In genomic region chr11:120303559-120304349, GRCm38 (mm10) we compare ENCODE assay signal across 10 mouse cellular contexts. TPM values are rescaled to one million over a fixed set of nuclear protein-coding genes. Genes with fewer than 3 reads are reported as not detected.
DNase-seq lines count a peak whose midpoint lies in the region; ATAC-seq lines count a peak whose summit lies in the region.
"Had no signal": no experiment of that assay in that cellular context is flagged by ENCODE, and none has a peak within 500 bp of the region (broad histone marks: within the 10 kb centered on the region; RNA-seq: fewer than 3 reads in every experiment).

No protein-coding gene starts in this region.

- DNase-seq in kidney, adult 18-20 months = no peak
- DNase-seq in ovary, postnatal 10 days (ENCODE audit: low spot score) = no peak
- no peak for DNase-seq in layer of hippocampus, postnatal 14 days (ENCODE audit: low spot score in 2 of 2)
- DNase-seq: thymus, postnatal 25 days had no signal

- peak overlapping the region; percentile 90; the same call in 1 of the 2 replicates for H3K4me2 ChIP-seq in kidney, embryonic 15.5 days
- H3K4me2 ChIP-seq in limb, embryonic 12.5 days = peak overlapping the region; percentile 76
- H3K4me2 ChIP-seq in midbrain, embryonic 16.5 days (ENCODE audit: low read length) = no peak overlapping the region

- peaks cover 63% of the 10 kb centered on the region for H3K4me1 ChIP-seq in kidney, embryonic 15.5 days
- H3K4me1 ChIP-seq in limb, embryonic 12.5 days (replicated peaks) = peaks cover 63% of the 10 kb centered on the region
- peaks cover 25% of the 10 kb centered on the region for H3K4me1 ChIP-seq in midbrain, embryonic 16.5 days (ENCODE audit: control insufficient read depth, insufficient read depth, low read length)

- WGBS in kidney, embryonic 15.5 days = 83% methylated on average over 21 of the region's 21 CpGs
- WGBS in limb, embryonic 12.5 days = 86% methylated on average over 21 of the region's 21 CpGs
- 87% methylated on average over 21 of the region's 21 CpGs for WGBS in midbrain, embryonic 16.5 days

- 0 out of 2 replicates have a peak, but pooled peaks cover 6% of the 10 kb centered on the region for H3K27me3 ChIP-seq in kidney, embryonic 15.5 days
- 0 out of 2 replicates have a peak, but pooled peaks cover 6% of the 10 kb centered on the region for H3K27me3 ChIP-seq in limb, embryonic 12.5 days
- no peaks in the 10 kb centered on the region for H3K27me3 ChIP-seq in midbrain, embryonic 16.5 days (ENCODE audit: control insufficient read depth, insufficient read depth, low read depth, low read length)

- no peak for ATAC-seq in kidney, embryonic 15.5 days (replicated peaks; ENCODE audit: low FRiP score)
- ATAC-seq in erythroid progenitor cell, adult 5-6 weeks (replicated peaks; ENCODE audit: low FRiP score, poor library complexity, severe bottlenecking) = peak; percentile 69
- ATAC-seq in limb, embryonic 12.5 days (ENCODE audit: insufficient number of reproducible peaks, insufficient read depth, low FRiP score, low TSS enrichment, low read depth) = no peak
- no peak for ATAC-seq in midbrain, embryonic 16.5 days

- H3K9me3 ChIP-seq in kidney, embryonic 15.5 days (replicated peaks) = no peaks in the 10 kb centered on the region
- H3K9me3 ChIP-seq in limb, embryonic 12.5 days = 0 out of 2 replicates have a peak, but pooled peaks cover 6% of the 10 kb centered on the region
- H3K9me3 ChIP-seq in midbrain, embryonic 16.5 days (replicated peaks; ENCODE audit: control insufficient read depth, low read length, poor library complexity, severe bottlenecking) = no peaks in the 10 kb centered on the region
- H3K9me3 ChIP-seq: G1E had no signal

- H3K4me3 ChIP-seq in kidney, embryonic 15.5 days (replicated peaks) = no peak overlapping the region
- no peak overlapping the region; the same call in 1 of the 2 replicates for H3K4me3 ChIP-seq in limb, embryonic 12.5 days (replicated peaks)
- H3K4me3 ChIP-seq in midbrain, embryonic 16.5 days (ENCODE audit: low read depth, low read length) = no peak overlapping the region

- peak overlapping the region; percentile 91 for H3K27ac ChIP-seq in kidney, embryonic 15.5 days
- H3K27ac ChIP-seq in limb, embryonic 12.5 days = 0 out of 2 replicates have a peak overlapping the region, but pooled peaks have one; percentile 88
- 0 out of 2 replicates have a peak overlapping the region, but pooled peaks have one; percentile 86 for H3K27ac ChIP-seq in midbrain, embryonic 16.5 days (ENCODE audit: low read length)

- H3K9ac ChIP-seq in kidney, embryonic 15.5 days = no peak overlapping the region
- H3K9ac ChIP-seq in limb, embryonic 12.5 days (replicated peaks) = no peak overlapping the region
- no peak overlapping the region for H3K9ac ChIP-seq in midbrain, embryonic 16.5 days (ENCODE audit: low read depth, low read length)

- H3K36me3 ChIP-seq in kidney, embryonic 15.5 days = no peaks in the 10 kb centered on the region
- no peaks in the 10 kb centered on the region for H3K36me3 ChIP-seq in limb, embryonic 12.5 days
- no peaks in the 10 kb centered on the region for H3K36me3 ChIP-seq in midbrain, embryonic 16.5 days (ENCODE audit: control insufficient read depth, insufficient read depth, low read length)
- H3K36me3 ChIP-seq: G1E had no signal

RNA-seq across cellular contexts. Expression of gene Actg1, which starts 44.6 kb away (rescaled TPM):
- 2,367 and 2,520 TPM in 2 replicates for polyA plus RNA-seq in kidney, embryonic 15.5 days (2015; fragmentation: Nextera tagmentation; extraction: Ambion mirVana)
- 531 and 597 TPM in 2 replicates for total RNA-seq in erythroid progenitor cell, adult 5-6 weeks (2015; ENCODE audit: low replicate concordance)
- total RNA-seq in erythroid progenitor cell, adult 5-6 weeks (2017; ENCODE audit: low replicate concordance) = 282 and 330 TPM in 2 replicates
- polyA plus RNA-seq in limb, embryonic 12.5 days (2016; fragmentation: Nextera tagmentation; extraction: Ambion mirVana) = 2,805 and 2,814 TPM in 2 replicates
- 4,277 and 4,299 TPM in 2 replicates for polyA plus RNA-seq in midbrain, embryonic 16.5 days (2015; fragmentation: Nextera tagmentation; extraction: Ambion mirVana)
- total RNA-seq in layer of hippocampus, postnatal 14 days (2021) = 1,000 to 10,000 TPM; 1,835 to 1,925 TPM

RNA-seq across cellular contexts. Expression of gene Fscn2, which starts 57.6 kb away (rescaled TPM):
- 1.1 and 1.2 TPM in 2 replicates for polyA plus RNA-seq in kidney, embryonic 15.5 days (2015; fragmentation: Nextera tagmentation; extraction: Ambion mirVana)
- total RNA-seq in erythroid progenitor cell, adult 5-6 weeks (2015; ENCODE audit: low replicate concordance) = not detected in 2 replicates
- total RNA-seq in erythroid progenitor cell, adult 5-6 weeks (2017; ENCODE audit: low replicate concordance) = not detected in 2 replicates
- 0.64 TPM in 2 replicates for polyA plus RNA-seq in limb, embryonic 12.5 days (2016; fragmentation: Nextera tagmentation; extraction: Ambion mirVana)
- polyA plus RNA-seq in midbrain, embryonic 16.5 days (2015; fragmentation: Nextera tagmentation; extraction: Ambion mirVana) = 1.2 and 1.3 TPM in 2 replicates
- total RNA-seq in layer of hippocampus, postnatal 14 days (2021) = under 1 TPM; 0.48 to 0.67 TPM
- total RNA-seq: liver, adult 2 months had no signal
- polyA plus RNA-seq: G1E; liver, adult 2 months had no signal
